Mouse (Mus musculus) liver, embryonic 14.5 days (tissue): ENCODE measurements at regions not wholly inside any gene's neighbourhood (a gene's known extent, or its start where the extent isn't known, plus 50 kb on each side); places are given as distances from the start of the nearest gene placed in this dataset.

Source experiments
- ATAC-seq: fragments of 200-750 bp; cut with Nextera tagmentation; 2 replicates; pipeline ENCODE4 v1.8.0; 2017; ENCODE audit warnings: moderate number of reproducible peaks, mild to moderate bottlenecking, moderate library complexity; ENCODE audit not compliant: insufficient read depth
- DNase-seq, 3 experiments: peaks; one replicate each; pipeline ENCODE4 v3.0.0-alpha.2; 2012 to 2013; ENCODE audit warnings: low read depth in 3 of 3, low spot score in 3 of 3
- H3K27ac ChIP-seq: fragments of 300-500 bp; sonication (generic); 2 replicates; pipeline ENCODE4 v1.5.1; 2014; ENCODE audit warnings: moderate library complexity, mild to moderate bottlenecking, control low read depth, inconsistent platforms
- H3K27me3 ChIP-seq: fragments of 300-500 bp; sonication (generic); 2 replicates; pipeline ENCODE4 v1.6.1; 2014; ENCODE audit warnings: mild to moderate bottlenecking, low read length, moderate library complexity; ENCODE audit not compliant: control insufficient read depth, insufficient read depth
- H3K36me3 ChIP-seq: fragments of 300-500 bp; sonication (generic); replicated peaks from 2 replicates; pipeline ENCODE4 v1.6.1; 2014; ENCODE audit warnings: low read depth; ENCODE audit not compliant: control insufficient read depth, insufficient read depth
- H3K4me1 ChIP-seq, 2 experiments: fragments of 200-500 bp in 1 of 2; fragments of 300-500 bp in 1 of 2; sonication (generic) in 1 of 2; replicated peaks; 2 replicates each; pipeline ENCODE4 v1.6.1; 2012 to 2014; ENCODE audit warnings: antibody characterized with exemption in 1 of 2, inconsistent platforms in 1 of 2, low read length in 1 of 2; ENCODE audit not compliant: control insufficient read depth in 2 of 2, insufficient read depth in 2 of 2
- H3K4me2 ChIP-seq: fragments of 300-500 bp; sonication (generic); 2 replicates; pipeline ENCODE4 v1.6.1; 2014; ENCODE audit warnings: low read depth, mild to moderate bottlenecking, control low read depth, moderate library complexity
- H3K4me3 ChIP-seq, 2 experiments: fragments of 200-500 bp in 1 of 2; fragments of 300-500 bp in 1 of 2; sonication (generic) in 1 of 2; 2 replicates each; pipeline ENCODE4 v1.5.1; 2012 to 2014; ENCODE audit warnings: low read depth in 2 of 2, low read length in 2 of 2, mild to moderate bottlenecking in 2 of 2, control low read depth in 1 of 2, inconsistent platforms in 1 of 2, moderate library complexity in 1 of 2; ENCODE audit not compliant: insufficient read depth in 1 of 2
- H3K9ac ChIP-seq: fragments of 300-500 bp; sonication (generic); replicated peaks from 2 replicates; pipeline ENCODE4 v1.6.1; 2014; ENCODE audit warnings: mild to moderate bottlenecking, control low read depth, moderate library complexity
- H3K9me3 ChIP-seq: fragments of 300-500 bp; sonication (generic); 2 replicates; pipeline ENCODE4 v1.6.1; 2016; ENCODE audit warnings: low read length, mixed read lengths; ENCODE audit not compliant: control insufficient read depth
- CTCF ChIP-seq: IDR thresholded peaks from 2 replicates; pipeline ENCODE4 v1.5.1; 2016; ENCODE audit warnings: antibody characterized with exemption, low read depth, control low read depth
- EP300 ChIP-seq: IDR thresholded peaks from 2 replicates; pipeline ENCODE4 v1.6.1; 2016; ENCODE audit warnings: antibody characterized with exemption, low read depth
- WGBS: fragments of 180-500 bp; shearing (Covaris S2); extraction: QIAGEN DNeasy Blood & Tissue Kit; methylation state at CpG from one replicate; pipeline ENCODE4 v1.1.7; 2014; ENCODE audit not compliant: insufficient replicate concordance; 5-methylcytosine and 5-hydroxymethylcytosine counted together

- Histone ChIP-seq H3K27ac (no peak overlapping the region), H3K9ac (no peak overlapping the region), H3K4me3 (no peak overlapping the region), H3K27me3 (no peaks in the 10 kb centered on the region), H3K4me2 (no peak overlapping the region), H3K4me1 (no peaks in the 10 kb centered on the region), H3K9me3 (no peaks in the 10 kb centered on the region), H3K36me3 (no peaks in the 10 kb centered on the region)
- DNase-seq (no peak), ATAC-seq (no peak)
- WGBS = 47% methylated on average over 6 of the region's 6 CpGs
- TF ChIP-seq CTCF (no peak), EP300 (no peak)
Observed at GRCm38 (mm10) chr9:32063541-32063940, 52.4 kb upstream of the Arhgap32 start.

GRCm38 (mm10) chr9:32064007-32064550, 51.9 kb upstream of the Arhgap32 start:
- TF ChIP-seq EP300 (no peak), CTCF (no peak)
- ATAC-seq (no peak), DNase-seq (no peak)
- Histone ChIP-seq H3K4me1 (no peaks in the 10 kb centered on the region), H3K4me3 (no peak overlapping the region), H3K9me3 (no peaks in the 10 kb centered on the region), H3K27ac (no peak overlapping the region), H3K36me3 (no peaks in the 10 kb centered on the region), H3K4me2 (no peak overlapping the region), H3K9ac (no peak overlapping the region), H3K27me3 (no peaks in the 10 kb centered on the region)
- 62% methylated on average over 4 of the region's 4 CpGs for WGBS
